8 mouse cellular contexts compared by ENCODE assay signal in genomic region chr12:81862351-81862802, GRCm38 (mm10). TPM values are rescaled to one million over a fixed set of nuclear protein-coding genes. Genes with fewer than 3 reads are reported as not detected.
DNase-seq lines count a peak whose midpoint lies in the region; ATAC-seq lines count a peak whose summit lies in the region.

No protein-coding gene starts in this region.

- 7% methylated on average over 8 of the region's 8 CpGs for WGBS in heart, embryonic 12.5 days
- 47% methylated on average over 8 of the region's 8 CpGs for WGBS in limb, embryonic 15.5 days
- WGBS in midbrain, embryonic 15.5 days, result 32% methylated on average over 8 of the region's 8 CpGs

- H3K4me3 ChIP-seq in heart, embryonic 12.5 days, result peak overlapping the region; percentile 96
- H3K4me3 ChIP-seq in limb, embryonic 15.5 days, result peak overlapping the region; percentile 91
- H3K4me3 ChIP-seq in midbrain, embryonic 15.5 days, result peak overlapping the region; percentile 82

- H3K36me3 ChIP-seq in heart, embryonic 12.5 days, result no peaks in the 10 kb centered on the region
- no peaks in the 10 kb centered on the region for H3K36me3 ChIP-seq in limb, embryonic 15.5 days
- H3K36me3 ChIP-seq in midbrain, embryonic 15.5 days (replicated peaks), result no peaks in the 10 kb centered on the region

- peak overlapping the region; percentile 99 for H3K27ac ChIP-seq in heart, embryonic 12.5 days (ENCODE audit: poor library complexity, severe bottlenecking)
- H3K27ac ChIP-seq in limb, embryonic 15.5 days, result no peak overlapping the region
- no peak overlapping the region for H3K27ac ChIP-seq in midbrain, embryonic 15.5 days

- H3K27me3 ChIP-seq in heart, embryonic 12.5 days (replicated peaks), result no peaks in the 10 kb centered on the region
- no peaks in the 10 kb centered on the region for H3K27me3 ChIP-seq in limb, embryonic 15.5 days
- H3K27me3 ChIP-seq in midbrain, embryonic 15.5 days (replicated peaks), result no peaks in the 10 kb centered on the region

- peak; percentile 18 for DNase-seq in adrenal gland, postnatal 10 days
- no peak for DNase-seq in adrenal gland, postnatal 4 days (ENCODE audit: low spot score in 2 of 2)
- DNase-seq in embryo, embryonic 11 days, result peak; percentile 19
- DNase-seq in cerebellum, adult 8-10 months, result no peak
- DNase-seq in testis, postnatal 14 days (ENCODE audit: low spot score), result no peak

- peak; percentile 48 for ATAC-seq in heart, embryonic 12.5 days (ENCODE audit: insufficient number of reproducible peaks, low FRiP score)
- no peak for ATAC-seq in limb, embryonic 15.5 days (ENCODE audit: insufficient number of reproducible peaks, low FRiP score, low TSS enrichment, low read depth)
- ATAC-seq in midbrain, embryonic 15.5 days (replicated peaks), result no peak

- H3K9ac ChIP-seq in heart, embryonic 12.5 days, result peak overlapping the region; percentile 99
- H3K9ac ChIP-seq in limb, embryonic 15.5 days, result no peak overlapping the region
- peak overlapping the region; percentile 73 for H3K9ac ChIP-seq in midbrain, embryonic 15.5 days

- no peaks in the 10 kb centered on the region for H3K9me3 ChIP-seq in heart, embryonic 12.5 days (replicated peaks)
- H3K9me3 ChIP-seq in limb, embryonic 15.5 days, result no peaks in the 10 kb centered on the region
- H3K9me3 ChIP-seq in midbrain, embryonic 15.5 days, result no peaks in the 10 kb centered on the region

- H3K4me2 ChIP-seq in heart, embryonic 12.5 days, result peak overlapping the region; percentile 75
- H3K4me2 ChIP-seq in limb, embryonic 15.5 days, result peak overlapping the region; percentile 67
- H3K4me2 ChIP-seq in midbrain, embryonic 15.5 days, result peak overlapping the region; percentile 73

- H3K4me1 ChIP-seq in heart, embryonic 12.5 days (replicated peaks), result peaks cover 52% of the 10 kb centered on the region
- H3K4me1 ChIP-seq in limb, embryonic 15.5 days, result peaks cover 33% of the 10 kb centered on the region
- peaks cover 36% of the 10 kb centered on the region for H3K4me1 ChIP-seq in midbrain, embryonic 15.5 days

RNA-seq across cellular contexts. Expression of gene Pcnx, which starts 2.6 kb away (rescaled TPM):
- total RNA-seq in adrenal gland, postnatal 10 days (2021), result 10 to 100 TPM; 46.5 to 52.0 TPM
- total RNA-seq in adrenal gland, postnatal 4 days (2021), result 10 to 100 TPM; 64.8 to 68.2 TPM
- polyA plus RNA-seq in heart, embryonic 12.5 days (2016; fragmentation: Nextera tagmentation; extraction: Ambion mirVana), result 17.8 and 19.1 TPM in 2 replicates
- polyA plus RNA-seq in limb, embryonic 15.5 days (2015; fragmentation: Nextera tagmentation; extraction: Ambion mirVana), result 9.4 and 11.6 TPM in 2 replicates
- polyA plus RNA-seq in midbrain, embryonic 15.5 days (2015; fragmentation: Nextera tagmentation; extraction: Ambion mirVana), result 9.3 and 12.2 TPM in 2 replicates

Comparison
In these comparisons a context has a peak if more than half of its experiments do, and no peak if none do; other contexts are left out.
1. DNase-seq: peak in adrenal gland, postnatal 10 days (single experiment) and embryo, embryonic 11 days (single experiment); none in adrenal gland, postnatal 4 days (0 of 2), cerebellum, adult 8-10 months (single experiment) and testis, postnatal 14 days (single experiment).
2. Peak in every context shown above with its lines, with median percentiles within 50 percentile points of each other: H3K4me2 ChIP-seq and H3K4me3 ChIP-seq.